Mouse (Mus musculus): ENCODE data around the gene Lrmp.

DNA sequence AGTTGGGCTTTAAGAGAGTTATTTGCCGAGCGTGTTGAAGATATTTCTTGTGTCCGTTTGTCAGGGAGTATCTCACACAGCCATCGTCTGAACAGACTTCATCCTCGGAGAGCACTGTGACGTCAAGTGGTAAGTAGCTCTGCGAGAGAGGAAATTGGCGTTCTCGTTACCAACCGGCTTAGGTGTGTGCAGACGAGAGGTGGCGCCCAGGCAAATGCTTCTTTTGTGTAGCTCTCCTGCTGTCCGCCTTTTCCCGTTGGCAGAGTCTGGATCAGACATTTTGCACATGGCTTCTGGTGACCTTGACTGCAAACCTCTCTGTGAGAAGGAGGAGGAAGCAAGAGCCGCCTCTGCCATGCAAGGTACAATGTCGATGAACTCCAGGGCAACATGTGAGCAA, 32.3 kb downstream of the Lrmp start:
- TF ChIP-seq POLR2A (IDR thresholded peaks at IDR 0.05; ENCODE audit: borderline replicate concordance, control insufficient read depth, low read depth, low read length) = no peak
- no peak for TF ChIP-seq CTCF (IDR thresholded peaks at IDR 0.05; ENCODE audit: control insufficient read depth, insufficient read depth, low read length)

Data from bone marrow, adult 2 months (tissue).